Mouse (Mus musculus): ENCODE data around the gene Trim44.

- TF ChIP-seq CTCF (IDR thresholded peaks at IDR 0.05; ENCODE audit: control insufficient read depth, insufficient read depth, low read length) (no peak), POLR2A (IDR thresholded peaks at IDR 0.05; ENCODE audit: borderline replicate concordance, control insufficient read depth, low read depth, low read length) (no peak)
Observed at GRCm38 (mm10) chr2:102399864-102400604, 7.6 kb downstream of the Trim44 start.
